Mouse (Mus musculus) spleen, postnatal 36 days (tissue): ENCODE data around the gene 9130023H24Rik.

Source experiments
- DNase-seq, 2 experiments: peaks; one replicate each; pipeline ENCODE4 v3.0.0; 2022; ENCODE audit warnings: low spot score in 2 of 2, mixed read lengths in 1 of 2

Gene 9130023H24Rik

DNA sequence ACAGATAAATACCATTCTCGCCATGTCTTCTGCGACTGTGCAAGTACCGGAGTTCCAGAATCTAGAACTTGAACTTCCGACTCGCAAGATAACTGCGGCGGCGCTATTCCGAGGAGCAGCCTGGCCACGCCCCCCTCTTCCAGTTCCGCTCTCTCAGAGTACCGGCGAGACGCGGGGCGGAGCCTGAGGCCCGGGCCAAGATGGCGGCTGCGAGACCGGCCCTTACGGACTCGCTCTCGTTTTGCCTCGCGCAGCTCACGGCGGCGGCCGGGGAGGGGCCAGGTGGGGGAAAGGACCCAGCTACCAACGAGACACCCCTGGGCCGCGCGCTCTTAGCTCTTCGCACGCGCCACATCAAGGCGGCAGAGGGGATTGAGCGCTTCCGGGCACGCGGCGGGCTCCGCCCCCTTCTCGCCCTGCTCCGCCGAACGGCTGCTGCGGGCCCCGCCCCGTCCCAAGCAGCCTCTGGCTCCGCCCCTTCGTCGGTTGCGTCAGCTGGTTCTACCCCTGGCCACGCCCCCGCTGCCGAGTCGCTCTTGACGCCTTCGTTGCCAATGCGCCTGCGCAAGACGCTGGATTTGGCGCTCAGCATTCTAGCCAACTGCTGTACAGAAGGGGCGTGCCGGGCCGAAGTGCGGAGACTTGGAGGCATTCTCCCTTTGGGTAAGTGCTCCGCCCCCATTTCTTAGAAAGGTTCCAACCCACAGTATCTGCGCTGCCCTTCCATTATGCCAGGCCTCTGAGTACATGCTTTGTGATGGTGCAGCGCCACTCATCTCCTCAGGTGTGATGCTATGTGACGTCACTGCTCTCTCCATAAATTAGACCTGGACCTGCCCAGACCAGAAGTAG, at the start of gene 9130023H24Rik:
TSS of gene 9130023H24Rik (minus strand) at position 105 of the 852 bp plus-strand sequence.
- DNase-seq = peak; percentile 100

DNA sequence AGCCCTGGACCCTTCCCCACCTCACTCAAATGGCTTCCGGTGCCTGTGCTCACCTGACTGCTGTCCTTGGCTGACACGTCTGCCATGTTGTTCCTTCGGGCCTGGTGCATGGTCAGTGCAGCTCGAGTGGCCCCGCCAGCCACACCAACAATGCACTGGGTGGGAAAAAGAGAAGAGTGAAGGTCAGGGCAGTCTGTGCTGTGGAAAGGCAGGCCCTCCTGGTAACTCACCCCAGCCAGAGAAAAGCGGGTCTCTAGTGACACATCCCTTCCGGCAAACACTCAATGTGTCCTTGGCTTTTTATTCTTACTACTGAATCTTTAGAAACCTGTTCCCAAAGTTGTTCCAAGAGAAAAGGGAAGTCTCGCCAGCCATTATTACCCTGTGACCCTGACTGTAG, 47.2 kb upstream of the 9130023H24Rik start:
- DNase-seq = no peak

DNA sequence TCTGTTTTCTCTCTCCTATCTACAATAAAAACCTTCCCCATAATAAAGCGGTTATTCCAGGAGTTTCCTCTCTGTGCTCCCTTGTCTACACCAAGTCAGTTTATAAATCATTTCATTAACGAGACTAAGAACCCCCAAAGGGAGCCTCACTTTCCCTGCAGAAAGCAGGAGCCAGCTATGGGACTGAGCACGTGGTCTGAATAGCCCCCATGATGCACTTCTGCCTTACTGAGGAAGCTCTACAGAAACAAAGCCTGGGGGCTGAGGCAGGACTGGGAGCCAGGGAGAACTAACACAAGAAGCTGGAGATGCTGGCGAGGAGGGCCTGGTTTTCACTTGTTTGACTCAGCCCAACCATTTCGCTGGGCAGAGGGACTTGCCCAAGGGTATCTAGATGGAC, 46.2 kb upstream of the 9130023H24Rik start:
- no peak for DNase-seq

DNA sequence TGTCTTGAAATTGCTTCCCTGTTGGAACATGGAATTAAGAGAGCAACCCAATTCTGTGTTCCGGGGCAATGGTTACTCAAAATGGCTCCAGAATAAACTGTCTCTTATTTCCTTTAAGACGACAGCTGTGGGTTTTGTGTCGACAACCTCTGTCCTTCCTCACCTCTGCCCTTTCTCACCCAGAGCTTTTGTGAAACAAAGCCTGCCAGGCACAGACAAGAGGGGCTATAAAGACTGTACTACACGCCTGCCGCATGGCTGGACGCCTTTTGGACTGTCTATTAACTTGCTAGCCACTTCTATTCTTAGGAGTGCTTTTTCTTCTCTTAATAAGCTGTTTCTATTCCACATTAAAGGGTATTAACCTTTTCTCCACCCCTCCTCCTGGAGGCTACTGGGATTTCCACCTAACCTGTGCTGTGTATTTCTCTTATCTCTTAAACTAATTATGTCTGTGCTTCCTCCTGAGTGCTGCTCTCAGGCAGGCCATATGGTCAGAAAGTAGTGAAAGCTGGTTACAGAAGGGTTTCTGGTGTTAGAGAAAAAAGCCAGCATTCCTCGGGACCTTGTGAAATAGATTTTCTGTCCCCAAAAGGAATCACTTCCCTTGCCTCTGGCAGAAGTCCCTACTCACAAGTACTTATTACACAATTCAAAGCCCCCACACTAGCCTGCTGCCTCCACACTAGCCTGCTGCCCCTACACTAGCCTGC, 44.9 kb upstream of the 9130023H24Rik start:
- no peak for DNase-seq

DNA sequence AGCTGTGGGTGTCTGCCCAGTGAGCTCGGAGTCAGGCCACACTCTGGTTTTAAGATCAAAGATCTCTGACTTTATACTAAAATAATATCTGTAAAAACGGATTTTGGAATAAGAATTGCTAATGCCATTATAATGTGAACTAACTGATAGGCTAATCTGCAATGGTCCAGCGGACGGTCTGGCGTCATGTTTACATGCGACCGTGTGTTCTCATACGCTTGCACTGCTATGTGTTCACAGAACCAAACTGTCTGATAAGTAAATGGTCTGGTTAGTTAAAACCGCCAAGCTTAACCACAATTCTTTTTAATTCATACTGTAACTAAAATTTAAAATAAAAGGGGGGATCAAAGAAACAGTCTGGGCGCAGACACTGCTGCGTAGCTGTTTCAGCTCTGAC, 43.9 kb upstream of the 9130023H24Rik start:
- no peak for DNase-seq

DNA sequence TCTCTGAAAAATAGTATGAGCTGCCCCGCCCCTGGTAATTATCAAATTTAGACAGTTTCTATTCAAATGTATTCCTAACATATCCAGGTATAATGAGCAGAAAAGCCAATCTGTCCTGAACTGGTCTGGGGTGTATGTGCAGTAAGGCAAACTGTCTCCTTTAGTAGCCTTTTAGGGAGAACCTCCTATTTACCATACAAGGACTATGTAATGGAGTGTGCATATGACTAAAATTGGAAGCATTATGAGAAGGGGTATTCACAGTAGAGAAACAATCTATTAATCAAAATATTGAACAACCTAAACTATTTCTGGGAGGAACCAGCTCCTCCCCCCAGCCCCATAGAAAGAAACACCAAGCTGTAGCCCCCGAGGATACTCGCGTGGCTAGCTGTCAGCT, 41.9 kb upstream of the 9130023H24Rik start:
- no peak for DNase-seq

DNA sequence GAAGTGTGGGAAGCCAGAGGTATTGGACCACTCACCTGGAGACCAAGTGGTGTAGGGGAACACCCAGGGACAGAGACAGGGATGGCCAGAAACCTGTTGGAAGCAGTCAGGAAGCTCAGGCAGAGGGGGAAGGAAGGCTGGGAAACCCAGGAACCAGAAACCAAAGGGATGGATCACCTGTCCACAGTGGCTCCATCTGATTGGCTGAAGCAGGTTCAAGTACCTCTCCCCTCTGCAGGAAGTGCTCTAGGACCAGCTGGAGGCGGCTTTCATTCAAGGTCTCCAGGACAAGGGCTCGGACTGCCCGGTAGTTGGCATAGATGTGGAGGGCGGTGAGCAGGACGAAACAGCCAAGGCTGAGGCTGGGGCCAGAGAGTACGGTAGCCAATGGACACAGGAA, 38.2 kb upstream of the 9130023H24Rik start:
- no peak for DNase-seq

DNA sequence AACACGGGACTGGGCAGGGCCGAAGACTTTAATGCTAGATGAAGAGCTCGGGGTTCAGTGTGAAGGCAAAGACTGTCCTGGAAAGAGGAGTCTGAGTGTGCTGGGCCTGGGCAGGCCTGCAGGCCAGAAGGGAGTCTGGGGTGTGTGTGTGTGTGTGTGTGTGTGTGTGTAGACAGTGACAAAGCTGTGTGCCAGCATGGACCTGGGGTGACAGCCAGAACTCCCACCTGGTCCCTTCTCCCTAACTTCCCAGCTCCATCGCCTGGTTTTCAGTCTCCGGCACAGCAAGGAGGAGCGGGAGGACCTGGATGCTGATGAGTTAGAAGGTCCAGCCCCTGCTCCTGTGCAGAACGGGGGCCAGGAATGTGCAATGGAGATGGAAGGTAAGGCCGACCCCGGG, 33.7 kb upstream of the 9130023H24Rik start:
- no peak for DNase-seq

DNA sequence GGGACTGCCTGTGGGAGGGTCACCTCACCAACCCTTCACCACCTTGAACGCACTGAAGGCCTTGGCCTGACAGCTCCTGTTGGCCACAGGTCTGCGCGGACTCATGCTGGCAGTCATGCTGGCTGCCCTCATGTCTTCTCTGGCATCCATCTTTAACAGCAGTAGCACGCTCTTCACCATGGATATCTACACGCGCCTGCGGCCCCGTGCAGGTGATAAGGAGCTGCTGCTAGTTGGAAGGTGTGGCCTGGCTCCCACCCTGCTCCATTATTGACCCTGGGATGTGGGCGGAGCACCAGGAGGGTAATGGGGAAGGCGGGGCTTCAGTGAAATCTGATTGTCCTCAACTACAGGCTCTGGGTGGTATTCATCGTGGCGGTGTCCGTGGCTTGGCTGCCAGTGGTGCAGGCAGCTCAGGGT, 32.6 kb upstream of the 9130023H24Rik start:
- DNase-seq = peak; percentile 21 to 53

DNA sequence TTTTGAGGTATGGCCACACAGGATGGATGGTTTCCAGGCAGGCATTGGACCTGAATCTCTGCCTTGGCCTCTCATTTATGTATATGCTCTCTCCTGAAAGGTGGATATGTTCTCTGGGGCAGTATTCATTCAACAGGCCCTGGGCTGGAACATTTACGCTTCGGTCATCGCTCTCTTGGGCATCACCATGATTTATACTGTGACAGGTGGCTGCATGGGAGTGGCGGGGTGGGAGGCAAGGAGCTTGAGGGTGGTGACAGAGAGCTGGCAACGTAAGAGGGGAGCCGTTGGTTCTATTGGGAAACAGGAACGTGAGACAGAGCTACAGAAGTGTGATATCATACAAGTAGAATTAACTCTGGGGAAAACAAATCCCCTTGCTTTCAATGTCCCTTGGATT, 30.0 kb upstream of the 9130023H24Rik start:
- no peak for DNase-seq

DNA sequence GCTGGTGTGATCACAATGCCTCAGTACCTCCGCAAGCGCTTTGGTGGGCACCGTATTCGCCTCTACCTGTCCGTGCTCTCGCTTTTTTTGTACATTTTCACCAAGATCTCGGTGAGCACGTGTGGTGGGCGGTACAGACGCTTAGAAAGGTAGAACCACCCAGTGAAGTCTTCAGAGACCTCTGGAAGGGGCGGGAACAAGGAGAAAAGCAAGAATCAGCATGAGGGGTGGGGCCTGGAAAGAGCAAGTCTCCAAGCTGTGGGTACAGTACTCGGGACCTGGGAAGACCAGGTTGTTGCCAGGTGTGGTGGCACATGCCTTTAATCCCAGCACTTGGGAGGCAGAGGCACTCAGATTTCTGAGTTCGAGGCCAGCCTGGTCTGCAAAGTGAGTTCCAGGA, 29.6 kb upstream of the 9130023H24Rik start:
- DNase-seq = no peak

DNA sequence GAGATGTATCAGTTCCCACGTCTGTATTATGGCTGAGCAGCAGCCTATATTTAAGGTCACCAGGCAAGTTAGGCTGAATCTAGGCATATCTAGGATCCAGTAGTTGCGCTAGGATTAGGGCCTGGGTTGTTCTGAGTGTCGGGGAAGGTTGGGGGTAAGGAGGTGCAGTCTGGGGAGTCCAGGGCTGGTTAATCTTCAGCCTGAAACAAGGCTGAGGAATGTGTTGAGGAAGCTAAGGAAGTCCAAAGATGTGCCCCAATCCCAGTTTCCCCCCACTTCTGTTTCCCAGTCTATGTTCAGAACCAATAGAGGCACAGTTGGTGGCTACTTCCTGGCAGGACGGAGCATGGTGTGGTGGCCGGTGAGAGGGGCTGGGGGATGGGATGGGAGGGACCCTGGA, 28.2 kb upstream of the 9130023H24Rik start:
- no peak for DNase-seq

DNA sequence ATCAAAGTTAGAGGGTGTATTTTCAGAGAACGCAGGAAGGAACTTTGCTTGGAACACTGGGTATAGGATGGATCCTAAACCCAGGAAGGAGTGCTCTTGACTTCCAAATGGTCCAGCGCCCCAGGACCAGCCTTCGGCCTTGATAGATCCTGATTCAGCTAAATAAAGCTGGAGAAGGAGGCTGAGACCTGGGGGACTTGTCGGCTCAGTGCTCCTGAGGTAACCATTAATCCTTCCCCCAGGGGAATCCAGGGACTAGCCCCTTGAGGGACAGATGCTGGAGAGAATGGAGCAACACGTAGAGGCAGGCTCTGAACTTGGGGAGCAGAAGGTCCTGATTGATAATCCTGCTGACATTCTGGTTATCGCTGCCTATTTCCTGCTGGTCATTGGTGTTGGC, 27.6 kb upstream of the 9130023H24Rik start, which contains the start of gene Slc5a2:
TSS of gene Slc5a2 (plus strand) at position 247 of the 400 bp plus-strand sequence.
- DNase-seq = no peak

DNA sequence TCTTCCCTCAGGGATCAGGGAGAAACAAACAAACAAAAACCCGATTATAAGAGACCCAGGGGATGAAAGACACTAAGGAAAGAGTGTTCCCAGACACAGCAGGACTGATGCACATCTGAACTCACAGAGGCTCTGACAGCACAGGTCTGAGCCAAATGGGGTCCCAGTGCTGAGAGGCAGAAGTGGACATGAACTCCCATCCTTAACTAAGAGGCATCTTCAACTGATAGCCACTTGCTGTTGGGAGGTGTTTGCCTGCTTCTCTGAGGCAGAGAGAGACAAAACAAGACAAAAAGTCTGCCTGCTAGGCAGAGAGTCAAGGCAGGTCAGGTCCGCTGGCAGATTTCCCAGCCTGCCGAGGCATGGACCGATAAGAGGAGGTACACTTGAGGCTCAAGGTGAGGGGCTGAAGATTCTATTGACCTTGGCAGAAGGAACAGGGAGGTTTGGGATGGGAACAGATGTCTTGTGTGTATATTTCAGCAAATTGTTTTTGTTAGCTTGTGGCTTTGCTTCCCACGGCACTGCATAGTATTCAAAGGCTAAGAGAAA, 19.0 kb upstream of the 9130023H24Rik start:
- DNase-seq = no peak

DNA sequence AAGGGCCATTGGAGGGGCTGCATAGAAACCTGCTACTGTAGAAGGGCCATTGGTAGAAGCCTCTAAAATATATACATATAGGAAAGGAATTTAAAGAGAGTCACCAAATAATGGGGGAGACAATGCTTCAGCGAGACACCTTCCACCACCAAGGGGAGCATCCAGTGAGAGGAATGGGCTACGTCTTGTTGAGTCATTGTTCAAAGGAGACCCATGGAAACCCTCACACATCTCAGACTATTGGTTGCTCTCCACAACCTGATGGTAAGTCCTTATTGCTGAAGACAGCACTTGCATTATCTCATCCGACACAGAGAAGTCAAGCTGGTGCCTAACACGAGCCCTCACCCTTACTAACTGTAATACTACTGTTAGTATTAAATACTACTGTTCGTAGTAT, 17.9 kb upstream of the 9130023H24Rik start:
- DNase-seq = no peak

DNA sequence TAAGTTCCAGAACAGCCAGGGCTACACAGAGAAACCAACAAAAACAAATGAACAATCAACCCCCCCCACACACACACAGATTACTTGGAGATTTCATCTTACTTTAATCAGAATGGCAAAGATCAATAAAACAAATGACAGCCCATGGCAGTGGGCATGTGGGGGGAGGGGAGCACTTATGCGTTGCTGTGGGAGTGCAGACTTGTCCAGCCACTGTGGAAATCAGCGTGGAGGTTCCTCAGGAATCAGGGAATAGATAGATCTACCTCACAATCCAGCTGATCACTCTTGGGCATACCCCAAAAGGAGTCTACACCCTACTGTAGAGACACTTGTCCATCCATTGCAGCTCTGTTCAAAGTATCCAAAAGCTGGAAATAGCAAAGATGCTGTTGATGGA, 17.1 kb upstream of the 9130023H24Rik start:
- DNase-seq = no peak

DNA sequence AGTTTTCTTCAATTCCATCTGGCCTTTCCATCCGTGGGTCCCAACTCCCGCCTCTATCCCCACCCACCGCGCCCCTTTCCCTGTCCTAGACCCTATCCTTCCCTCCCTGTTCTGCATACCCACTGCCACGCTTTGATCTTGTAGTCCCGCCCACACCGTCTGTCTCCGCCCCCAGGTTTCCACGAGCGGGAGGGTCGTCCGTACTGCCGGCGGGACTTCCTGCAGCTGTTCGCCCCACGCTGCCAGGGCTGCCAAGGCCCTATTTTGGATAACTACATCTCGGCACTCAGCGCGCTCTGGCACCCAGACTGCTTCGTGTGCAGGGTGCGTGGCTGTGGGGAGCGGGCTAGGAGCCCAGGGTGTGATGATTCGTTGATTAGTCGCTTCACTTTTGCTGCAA, 14.8 kb upstream of the 9130023H24Rik start:
- DNase-seq = no peak

DNA sequence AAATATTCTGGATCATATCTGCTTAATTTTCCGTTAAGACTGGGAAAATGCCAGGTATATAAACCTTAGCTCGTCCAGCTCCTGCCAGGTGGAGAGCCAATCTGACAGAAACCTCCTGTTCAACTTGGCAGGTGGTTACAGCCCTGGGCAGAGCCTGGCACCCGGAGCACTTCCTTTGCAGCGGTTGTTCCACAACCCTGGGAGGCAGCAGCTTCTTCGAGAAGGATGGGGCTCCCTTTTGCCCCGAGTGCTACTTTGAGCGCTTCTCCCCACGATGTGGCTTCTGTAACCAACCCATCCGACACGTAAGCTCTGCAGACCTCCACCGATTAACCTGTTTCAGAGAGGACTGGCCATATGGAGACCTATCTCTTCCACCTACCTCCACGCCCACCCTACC, 14.1 kb upstream of the 9130023H24Rik start:
- no peak for DNase-seq

DNA sequence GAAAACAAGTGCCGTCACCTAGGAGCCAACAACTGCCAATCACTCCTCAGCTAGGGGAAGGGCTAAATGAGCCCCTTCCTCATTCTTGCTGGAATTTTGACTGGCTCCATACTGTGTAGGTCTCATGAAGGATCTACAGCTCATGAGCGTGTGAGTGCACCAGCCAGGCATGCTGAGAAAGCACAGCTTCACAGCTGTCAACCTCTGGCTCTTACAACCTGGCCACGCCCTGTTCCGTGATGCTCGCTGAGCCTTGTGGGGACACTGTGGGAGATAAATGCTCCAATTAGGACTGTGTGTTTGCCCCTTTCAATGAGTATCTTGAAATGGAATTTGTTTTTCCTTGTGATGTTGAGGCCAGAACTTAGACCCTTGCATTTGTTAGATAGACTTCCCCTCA, 12.2 kb upstream of the 9130023H24Rik start:
- DNase-seq = no peak

DNA sequence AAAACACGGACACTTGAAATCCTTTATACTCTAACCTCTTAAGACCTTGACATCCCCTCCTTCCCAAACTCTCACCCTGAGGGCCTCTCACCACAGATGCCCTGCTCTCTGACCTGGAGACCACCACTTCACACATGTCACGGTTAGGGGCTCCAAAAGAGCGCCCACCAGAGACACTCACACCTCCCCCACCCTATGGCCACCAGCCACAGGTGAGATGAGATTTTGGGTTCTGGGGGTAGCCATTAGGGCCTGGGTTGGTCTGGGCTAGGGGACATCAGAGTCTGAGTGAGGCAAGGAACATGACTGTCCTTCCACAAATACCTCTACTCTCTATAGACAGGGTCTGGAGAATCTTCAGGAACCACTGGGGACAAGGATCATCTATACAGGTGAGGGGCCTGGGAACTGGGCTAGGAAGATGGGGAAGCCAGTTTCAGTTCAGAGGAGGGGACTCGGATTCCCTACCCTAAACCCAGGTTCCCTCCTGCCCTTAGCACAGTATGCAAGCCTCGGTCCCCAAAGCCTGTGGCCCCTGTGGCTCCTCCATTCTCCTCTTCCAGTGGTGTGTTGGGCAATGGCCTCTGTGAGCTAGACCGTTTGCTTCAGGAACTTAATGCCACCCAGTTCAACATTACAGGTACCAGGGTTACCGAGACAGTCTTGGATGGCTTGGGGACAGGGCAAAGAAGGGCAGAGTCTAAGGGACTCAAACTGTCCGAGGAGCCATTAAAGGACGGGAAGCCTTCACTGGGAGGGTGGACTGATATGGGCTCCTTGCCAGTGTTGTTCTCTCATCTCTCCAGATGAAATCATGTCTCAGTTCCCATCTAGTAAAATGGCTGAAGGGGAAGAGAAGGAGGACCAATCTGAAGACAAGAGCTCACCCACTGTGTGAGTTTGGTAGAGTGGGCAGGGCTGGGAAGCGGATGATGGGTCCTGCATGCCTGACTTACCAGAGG, 10.5 kb upstream of the 9130023H24Rik start:
- DNase-seq = no peak

DNA sequence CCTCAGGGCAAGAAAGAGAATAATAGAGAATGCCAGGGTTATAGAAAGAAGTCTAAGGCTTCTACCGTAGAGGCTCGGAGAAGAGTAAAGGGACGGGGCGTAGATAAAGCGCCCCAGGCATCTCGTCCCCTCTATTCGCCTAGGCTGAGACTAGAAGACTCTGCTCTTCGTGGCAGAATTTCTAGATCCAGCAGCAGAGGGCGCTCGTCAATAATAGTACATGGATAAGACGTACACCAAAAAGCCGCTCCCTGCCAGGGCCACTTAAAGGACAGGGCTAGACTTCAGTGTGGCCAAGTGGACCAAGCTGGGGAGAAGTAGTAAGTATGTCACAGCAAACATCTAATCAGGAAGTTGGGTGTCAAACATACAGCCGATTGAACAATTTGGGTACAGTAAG, 9.6 kb upstream of the 9130023H24Rik start:
- DNase-seq = peak; percentile 65 to 81
